Mouse (Mus musculus): ENCODE data around the gene Ankrd10. TPM values are rescaled to one million over a fixed set of nuclear protein-coding genes. Genes with fewer than 3 reads are reported as not detected.

Gene Ankrd10
- polyA plus RNA-seq, 1 experiment, result 65.9 TPM

DNA sequence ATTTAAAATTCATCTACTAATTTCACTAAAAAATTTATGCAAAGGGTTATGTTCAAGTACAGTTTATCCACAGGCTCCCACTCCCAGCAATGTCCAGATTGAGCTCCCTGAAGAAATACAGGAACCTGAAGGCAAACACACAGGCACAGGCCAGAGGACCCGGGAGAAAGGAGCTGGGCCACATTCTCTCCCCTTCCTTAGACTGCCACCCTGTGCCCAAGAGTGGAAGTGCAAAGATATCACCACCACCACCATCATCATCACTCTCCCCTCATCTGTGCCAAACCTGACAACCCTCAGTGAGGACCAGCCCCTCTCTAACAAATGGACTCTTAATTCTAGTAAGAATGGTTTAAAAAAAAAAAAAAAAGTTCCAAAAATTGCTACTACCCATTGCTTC lies 19.3 kb downstream of the Ankrd10 start:
- Histone ChIP-seq H3K27ac (ENCODE audit: insufficient read depth, low read length) (no peak overlapping the region), H3K4me3 (ENCODE audit: insufficient read depth, low read length) (no peak overlapping the region), H3K4me1 (ENCODE audit: control insufficient read depth, insufficient read depth, low read length) (no peaks in the 10 kb centered on the region)
- TF ChIP-seq CTCF (IDR thresholded peaks at IDR 0.05; ENCODE audit: extremely low read depth, insufficient read depth, low read length) (peak; percentile 79), POLR2A (IDR thresholded peaks at IDR 0.05; ENCODE audit: extremely low read depth, insufficient read depth, low read length) (no peak)

DNA sequence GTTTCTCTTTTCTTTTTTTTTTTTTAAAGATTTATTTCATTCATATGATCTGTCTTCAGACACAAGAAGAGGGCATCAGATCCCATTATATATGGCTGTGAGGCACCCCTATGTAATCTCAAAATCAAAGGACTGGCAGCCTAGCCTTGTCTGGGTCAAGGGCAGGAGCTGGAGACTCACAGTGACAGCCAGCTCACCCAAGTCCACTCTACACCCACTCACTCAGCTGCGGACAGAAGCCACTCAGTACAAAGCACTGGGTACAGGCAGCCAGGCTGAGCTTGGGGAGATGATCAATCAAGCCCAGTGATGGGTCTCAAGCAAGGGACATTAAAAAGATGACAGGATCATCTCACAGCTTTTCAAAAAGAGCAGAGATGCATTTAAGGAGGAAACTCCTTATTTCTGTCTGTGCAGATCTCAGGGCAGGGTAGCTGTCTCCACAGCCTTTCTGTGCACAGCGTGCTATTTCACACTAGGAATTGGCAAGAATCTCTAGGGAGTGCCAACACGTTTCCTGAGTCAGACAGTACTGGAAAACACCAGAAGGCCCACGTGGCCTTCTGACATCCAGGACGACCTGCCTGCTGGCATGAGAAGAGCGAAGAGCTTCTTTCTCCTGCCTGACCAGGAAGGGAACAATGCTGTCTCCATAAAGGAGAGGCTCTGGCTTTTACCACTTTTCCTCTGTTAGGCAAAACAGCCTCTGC lies 21.3 kb downstream of the Ankrd10 start:
- no peak overlapping the region for H3K27ac ChIP-seq (ENCODE audit: insufficient read depth, low read length)
- TF ChIP-seq POLR2A (IDR thresholded peaks at IDR 0.05; ENCODE audit: extremely low read depth, insufficient read depth, low read length) (no peak), CTCF (IDR thresholded peaks at IDR 0.05; ENCODE audit: extremely low read depth, insufficient read depth, low read length) (no peak)
- no peaks in the 10 kb centered on the region for H3K4me1 ChIP-seq (ENCODE audit: control insufficient read depth, insufficient read depth, low read length)

DNA sequence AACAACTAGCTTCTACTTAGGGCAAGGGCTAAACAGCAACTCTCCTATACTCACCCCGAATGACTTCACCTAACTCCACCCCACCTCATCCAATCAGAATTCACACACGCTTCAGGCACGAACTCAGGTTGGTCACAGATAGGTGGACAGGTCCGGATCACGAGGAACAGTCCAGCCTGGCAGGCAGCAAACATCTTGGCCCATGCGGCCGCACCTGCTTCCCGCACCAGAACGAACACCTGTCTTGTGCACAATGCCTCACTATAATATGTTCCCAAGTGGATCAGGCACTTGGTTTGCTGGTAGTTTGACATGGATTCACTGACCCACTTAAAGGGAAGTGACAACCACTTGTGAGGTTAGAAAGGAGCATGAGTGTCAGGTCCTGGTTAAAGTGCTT lies 26.7 kb downstream of the Ankrd10 start:
- Histone ChIP-seq H3K27ac (ENCODE audit: insufficient read depth, low read length) (no peak overlapping the region), H3K4me3 (ENCODE audit: insufficient read depth, low read length) (no peak overlapping the region), H3K4me1 (ENCODE audit: control insufficient read depth, insufficient read depth, low read length) (no peaks in the 10 kb centered on the region)
- no peak for TF ChIP-seq POLR2A (IDR thresholded peaks at IDR 0.05; ENCODE audit: extremely low read depth, insufficient read depth, low read length)
- no peak for TF ChIP-seq CTCF (IDR thresholded peaks at IDR 0.05; ENCODE audit: extremely low read depth, insufficient read depth, low read length)

More for the DNA sequence above, 21.3 kb downstream of the Ankrd10 start:
- H3K4me3 ChIP-seq (ENCODE audit: insufficient read depth, low read length), result no peak overlapping the region

DNA sequence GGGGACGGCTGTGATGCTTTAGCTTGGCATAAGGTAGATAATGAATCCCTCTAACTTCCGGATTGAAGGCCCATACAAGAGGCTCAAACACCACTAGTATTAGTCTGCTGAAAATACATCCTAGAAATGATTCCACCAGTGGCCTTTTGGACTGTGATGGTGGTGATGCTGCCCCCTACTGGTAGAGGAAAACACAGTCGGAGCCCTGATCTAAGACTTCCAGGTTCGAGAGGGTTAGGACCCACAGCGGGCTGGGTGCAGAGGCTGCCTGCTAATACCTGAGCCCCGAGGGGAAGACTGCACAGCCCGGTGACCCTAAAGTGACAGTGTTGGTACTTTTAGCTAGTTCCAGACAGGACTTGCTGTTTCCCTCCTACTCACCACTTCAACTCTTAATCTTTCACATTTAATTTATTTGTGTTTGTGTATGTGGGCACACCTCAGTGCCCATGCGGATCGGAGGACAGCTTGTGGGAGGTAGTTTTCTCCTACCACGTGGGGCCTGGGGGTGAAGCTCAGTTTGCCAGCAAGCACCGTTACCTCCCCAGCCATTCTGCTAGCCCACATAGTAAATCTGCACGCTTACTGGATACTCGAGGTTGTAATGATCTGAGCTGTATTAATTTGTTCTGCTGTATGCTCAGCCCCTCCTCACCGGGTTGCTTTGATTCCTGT lies 33.4 kb downstream of the Ankrd10 start:
- TF ChIP-seq POLR2A (IDR thresholded peaks at IDR 0.05; ENCODE audit: extremely low read depth, insufficient read depth, low read length) (no peak), CTCF (IDR thresholded peaks at IDR 0.05; ENCODE audit: extremely low read depth, insufficient read depth, low read length) (peak; percentile 64)
- H3K27ac ChIP-seq (ENCODE audit: insufficient read depth, low read length), result no peak overlapping the region
- H3K4me1 ChIP-seq (ENCODE audit: control insufficient read depth, insufficient read depth, low read length), result no peaks in the 10 kb centered on the region
- no peak overlapping the region for H3K4me3 ChIP-seq (ENCODE audit: insufficient read depth, low read length)

DNA sequence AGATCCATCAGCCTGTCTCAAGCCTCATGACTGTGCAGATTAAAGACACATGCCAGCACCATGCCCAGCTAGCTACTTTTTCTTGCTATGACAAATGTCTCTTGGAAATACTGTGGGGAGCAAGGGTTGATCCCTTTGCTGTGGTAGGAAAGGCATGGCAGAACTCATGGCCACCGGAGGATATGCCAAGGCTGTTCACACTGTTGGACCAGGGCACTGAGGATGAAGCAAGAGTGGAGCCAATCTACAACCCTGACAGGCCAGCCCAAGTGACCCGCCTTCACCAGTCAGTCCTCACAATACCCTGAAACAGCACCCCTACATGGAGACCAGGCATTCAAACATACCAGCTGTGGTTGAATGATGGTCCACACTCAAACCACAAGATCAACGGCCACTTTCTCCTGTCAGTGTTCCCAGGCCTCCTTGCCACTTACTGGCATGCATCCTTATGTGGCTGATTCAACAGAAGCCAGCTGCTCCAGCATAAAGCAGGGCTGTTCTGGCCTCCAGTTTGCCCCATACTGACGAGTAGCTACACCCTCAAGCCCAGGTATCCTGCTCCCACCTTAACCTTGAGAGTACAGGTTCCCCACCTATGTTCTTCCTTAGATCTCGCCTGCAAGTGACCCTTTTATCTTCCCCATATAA lies 35.1 kb downstream of the Ankrd10 start:
- Histone ChIP-seq H3K4me1 (ENCODE audit: control insufficient read depth, insufficient read depth, low read length) (no peaks in the 10 kb centered on the region), H3K27ac (ENCODE audit: insufficient read depth, low read length) (no peak overlapping the region), H3K4me3 (ENCODE audit: insufficient read depth, low read length) (no peak overlapping the region)
- TF ChIP-seq CTCF (IDR thresholded peaks at IDR 0.05; ENCODE audit: extremely low read depth, insufficient read depth, low read length), result no peak
- no peak for TF ChIP-seq POLR2A (IDR thresholded peaks at IDR 0.05; ENCODE audit: extremely low read depth, insufficient read depth, low read length)

GRCm38 (mm10) chr8:11593222-11593884 lies 42.2 kb downstream of the Ankrd10 start:
- Histone ChIP-seq H3K4me1 (ENCODE audit: control insufficient read depth, insufficient read depth, low read length) (no peaks in the 10 kb centered on the region), H3K27ac (ENCODE audit: insufficient read depth, low read length) (no peak overlapping the region), H3K4me3 (ENCODE audit: insufficient read depth, low read length) (no peak overlapping the region)
- TF ChIP-seq CTCF (IDR thresholded peaks at IDR 0.05; ENCODE audit: extremely low read depth, insufficient read depth, low read length) (no peak), POLR2A (IDR thresholded peaks at IDR 0.05; ENCODE audit: extremely low read depth, insufficient read depth, low read length) (no peak)

DNA sequence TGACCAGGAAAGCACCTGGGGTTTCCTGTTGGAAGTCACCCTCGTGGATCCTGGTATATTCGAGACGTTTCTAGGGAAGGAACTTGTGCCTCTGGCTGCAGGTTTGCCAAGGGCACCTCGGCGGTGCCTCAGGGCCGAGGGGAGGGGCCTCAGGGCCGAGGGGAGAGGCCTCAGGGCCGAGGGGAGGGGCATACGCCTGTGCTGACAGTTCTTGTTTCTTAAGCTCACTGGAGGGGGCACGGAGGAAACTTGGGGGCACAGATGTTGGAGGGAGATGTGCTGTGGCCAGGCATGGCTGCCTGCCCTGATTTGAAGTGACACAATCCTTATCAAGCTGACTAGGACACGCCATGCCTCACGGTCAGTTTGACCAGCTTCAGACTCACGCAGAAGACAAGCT lies 43.3 kb downstream of the Ankrd10 start:
- Histone ChIP-seq H3K4me3 (ENCODE audit: insufficient read depth, low read length) (no peak overlapping the region), H3K4me1 (ENCODE audit: control insufficient read depth, insufficient read depth, low read length) (no peaks in the 10 kb centered on the region), H3K27ac (ENCODE audit: insufficient read depth, low read length) (no peak overlapping the region)
- no peak for TF ChIP-seq POLR2A (IDR thresholded peaks at IDR 0.05; ENCODE audit: extremely low read depth, insufficient read depth, low read length)
- TF ChIP-seq CTCF (IDR thresholded peaks at IDR 0.05; ENCODE audit: extremely low read depth, insufficient read depth, low read length), result no peak

GRCm38 (mm10) chr8:11591837-11592236 lies 43.7 kb downstream of the Ankrd10 start:
- TF ChIP-seq CTCF (IDR thresholded peaks at IDR 0.05; ENCODE audit: extremely low read depth, insufficient read depth, low read length) (no peak), POLR2A (IDR thresholded peaks at IDR 0.05; ENCODE audit: extremely low read depth, insufficient read depth, low read length) (no peak)
- Histone ChIP-seq H3K4me3 (ENCODE audit: insufficient read depth, low read length) (no peak overlapping the region), H3K4me1 (ENCODE audit: control insufficient read depth, insufficient read depth, low read length) (no peaks in the 10 kb centered on the region), H3K27ac (ENCODE audit: insufficient read depth, low read length) (no peak overlapping the region)

DNA sequence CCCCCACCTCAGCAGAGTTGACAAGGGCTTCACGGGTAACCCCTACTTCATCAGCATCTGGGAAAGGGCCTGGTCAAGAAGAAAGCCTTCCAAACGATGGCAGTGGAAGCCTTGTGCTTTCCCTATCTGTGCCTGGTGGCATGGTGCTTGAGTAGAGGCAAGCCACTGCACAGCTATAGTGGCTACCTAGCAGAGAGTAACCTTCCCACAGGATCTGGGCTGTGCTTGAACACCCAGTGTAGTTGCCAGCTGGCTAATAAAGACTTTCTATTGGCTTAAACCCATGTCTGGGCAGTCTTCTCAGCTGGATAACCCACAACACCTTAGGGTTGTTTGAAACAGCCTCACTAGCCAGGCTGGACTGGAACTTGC lies 49.2 kb downstream of the Ankrd10 start:
- Histone ChIP-seq H3K27ac (ENCODE audit: insufficient read depth, low read length) (no peak overlapping the region), H3K4me1 (ENCODE audit: control insufficient read depth, insufficient read depth, low read length) (no peaks in the 10 kb centered on the region), H3K4me3 (ENCODE audit: insufficient read depth, low read length) (no peak overlapping the region)
- TF ChIP-seq CTCF (IDR thresholded peaks at IDR 0.05; ENCODE audit: extremely low read depth, insufficient read depth, low read length) (no peak), POLR2A (IDR thresholded peaks at IDR 0.05; ENCODE audit: extremely low read depth, insufficient read depth, low read length) (no peak)
